Mouse (Mus musculus): ENCODE measurements at regions not wholly inside any gene's neighbourhood (a gene's known extent, or its start where the extent isn't known, plus 50 kb on each side); places are given as distances from the start of the nearest gene placed in this dataset.
"Not testable (repeated sequence)": the region's sequence is repeated elsewhere in the genome, so short reads cannot be mapped to it uniquely, and the experiment has no call there.

DNA sequence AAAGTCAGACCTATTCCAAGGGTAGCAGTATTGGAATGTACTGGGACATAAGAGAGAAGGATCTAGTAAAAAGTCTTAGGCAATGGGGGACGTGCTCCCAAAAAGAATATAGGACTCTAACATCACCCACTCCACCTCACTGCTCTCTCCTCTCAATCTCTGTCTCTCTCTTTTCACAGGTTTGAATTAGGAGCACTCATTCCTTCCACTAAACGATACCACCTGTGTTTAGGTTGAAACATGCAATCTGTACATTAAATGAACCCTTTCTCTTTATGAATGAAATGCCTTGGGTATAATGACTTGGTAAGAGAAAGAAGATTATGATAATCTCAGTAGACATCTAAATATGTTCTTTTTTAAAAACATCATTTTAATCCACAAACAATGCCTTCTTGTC lies 129.4 kb downstream of the Zpld1 start:
- DNase-seq (ENCODE audit: low spot score in 2 of 2), result no peak

DNA sequence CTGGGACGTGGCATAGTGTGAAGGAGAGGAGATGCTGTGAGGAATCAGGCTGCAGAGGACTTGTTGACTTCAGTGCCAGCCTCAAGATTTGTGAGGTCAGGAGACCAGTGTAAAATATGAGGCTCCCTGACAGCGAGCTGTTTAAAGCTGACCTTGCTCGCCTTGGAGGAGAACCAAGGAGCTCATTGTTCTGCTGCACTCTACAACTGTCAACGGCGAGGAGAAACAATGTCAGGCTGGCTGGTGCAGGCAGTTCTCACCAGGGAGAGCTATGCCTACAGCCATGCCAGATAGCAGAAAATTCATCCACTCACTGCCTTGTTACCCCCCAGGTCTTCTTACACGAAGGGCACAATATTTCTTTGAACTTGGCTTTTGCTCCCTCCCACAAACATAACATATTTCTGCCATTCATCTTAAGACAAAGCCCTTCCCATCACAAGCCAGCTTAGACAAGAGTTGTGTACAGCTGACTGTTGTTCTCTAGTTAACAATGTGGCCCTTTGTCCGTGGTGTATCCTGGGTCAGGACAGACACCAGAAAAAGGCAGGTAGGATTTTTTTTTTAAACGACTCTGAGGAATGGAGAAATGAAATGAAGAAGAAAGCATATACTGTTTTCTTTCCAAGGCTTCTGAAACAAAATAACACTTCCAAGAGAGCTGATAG lies 131.5 kb downstream of the Zpld1 start:
- DNase-seq (ENCODE audit: low spot score in 2 of 2), result no peak

DNA sequence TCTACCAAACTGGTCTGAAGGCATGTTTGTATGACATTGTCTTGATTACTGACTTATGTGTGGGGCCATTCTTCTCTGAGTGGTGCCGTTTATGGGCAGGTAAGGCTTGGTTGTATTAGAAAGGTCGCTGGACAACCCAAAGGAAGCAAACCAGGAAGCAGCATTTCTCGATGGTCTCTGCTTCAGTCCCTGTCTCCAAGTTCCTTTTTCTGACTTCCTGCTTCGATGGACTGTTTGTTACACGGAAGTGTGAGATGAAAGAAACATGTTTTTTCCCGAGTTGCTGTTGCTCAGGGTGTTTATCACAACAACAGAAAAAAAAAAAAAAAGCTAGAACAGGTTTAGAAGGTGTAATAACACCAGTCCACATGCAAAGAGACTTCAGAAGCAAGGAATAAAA lies 134.9 kb downstream of the Zpld1 start:
- no peak for DNase-seq (ENCODE audit: low spot score in 2 of 2)

DNA sequence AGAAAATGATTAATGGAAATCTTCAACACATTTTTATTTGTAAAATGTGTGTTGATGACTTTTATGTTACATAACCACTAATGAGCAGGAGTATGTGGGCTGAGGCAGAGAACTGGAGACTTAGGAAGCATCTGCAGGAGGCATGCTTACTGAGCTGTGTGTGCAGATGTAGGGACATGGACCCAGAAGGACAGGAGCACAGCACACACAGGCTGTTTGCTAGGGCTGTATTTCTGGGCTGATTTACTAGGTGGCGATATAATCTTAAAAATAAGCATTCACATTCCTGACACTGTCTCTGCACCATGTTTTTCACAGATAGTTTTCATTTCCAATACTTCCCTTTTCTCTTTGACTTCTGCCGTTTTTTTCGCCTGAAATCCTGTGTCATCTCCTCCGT lies 146.1 kb downstream of the Zpld1 start:
- DNase-seq (ENCODE audit: low spot score in 2 of 2), result no peak

DNA sequence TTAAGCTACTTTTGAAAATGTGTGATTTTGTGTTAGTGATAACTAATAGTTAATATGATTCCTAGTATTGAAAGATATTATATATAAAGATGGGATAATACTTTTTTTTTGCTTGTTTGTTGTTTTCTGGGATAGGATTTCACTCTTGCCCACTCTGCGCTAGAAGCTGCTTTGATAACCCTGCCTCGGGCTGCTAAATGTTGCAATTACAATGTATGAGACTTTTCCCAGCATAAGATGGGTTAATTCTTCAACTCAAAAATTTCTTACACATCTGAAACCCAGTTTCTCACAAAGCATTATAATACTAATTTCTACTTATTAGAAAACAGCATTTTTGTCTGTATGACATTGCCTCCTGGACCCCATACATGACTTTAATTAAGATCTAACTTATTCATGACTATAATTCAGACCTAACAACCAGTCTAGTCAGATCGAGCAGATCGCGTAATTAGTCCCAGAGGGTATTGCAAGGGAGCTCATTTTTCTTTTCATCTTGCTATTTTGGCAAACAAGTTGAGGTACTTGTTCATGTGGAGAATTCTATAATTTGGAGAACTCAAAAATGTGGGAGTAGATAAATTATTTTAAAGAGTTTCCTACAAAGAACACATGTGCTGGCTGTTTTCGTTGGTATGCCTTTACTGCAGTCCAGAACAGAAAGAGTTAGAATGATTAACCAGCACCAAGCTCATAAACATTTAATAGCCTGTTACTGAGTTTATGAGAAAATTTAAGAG lies 155.2 kb downstream of the Zpld1 start:
- no peak for DNase-seq (ENCODE audit: low spot score in 2 of 2)

GRCm38 (mm10) chr16:55134961-55135360 lies 162.8 kb downstream of the Zpld1 start:
- no peak for DNase-seq (ENCODE audit: low spot score in 2 of 2)

- no peak for DNase-seq (ENCODE audit: low spot score in 2 of 2)
Measured at GRCm38 (mm10) chr16:55097651-55098050, 200.1 kb downstream of the Zpld1 start.

GRCm38 (mm10) chr16:55087461-55087860 lies 210.3 kb downstream of the Zpld1 start:
- DNase-seq (ENCODE audit: low spot score in 2 of 2), result no peak

- DNase-seq (ENCODE audit: low spot score in 2 of 2), result no peak
Measured at GRCm38 (mm10) chr16:55076172-55076571, 221.6 kb downstream of the Zpld1 start.

- DNase-seq (ENCODE audit: low spot score in 2 of 2), result no peak
Measured at GRCm38 (mm10) chr16:55039777-55040176, 258.0 kb downstream of the Zpld1 start.

DNA sequence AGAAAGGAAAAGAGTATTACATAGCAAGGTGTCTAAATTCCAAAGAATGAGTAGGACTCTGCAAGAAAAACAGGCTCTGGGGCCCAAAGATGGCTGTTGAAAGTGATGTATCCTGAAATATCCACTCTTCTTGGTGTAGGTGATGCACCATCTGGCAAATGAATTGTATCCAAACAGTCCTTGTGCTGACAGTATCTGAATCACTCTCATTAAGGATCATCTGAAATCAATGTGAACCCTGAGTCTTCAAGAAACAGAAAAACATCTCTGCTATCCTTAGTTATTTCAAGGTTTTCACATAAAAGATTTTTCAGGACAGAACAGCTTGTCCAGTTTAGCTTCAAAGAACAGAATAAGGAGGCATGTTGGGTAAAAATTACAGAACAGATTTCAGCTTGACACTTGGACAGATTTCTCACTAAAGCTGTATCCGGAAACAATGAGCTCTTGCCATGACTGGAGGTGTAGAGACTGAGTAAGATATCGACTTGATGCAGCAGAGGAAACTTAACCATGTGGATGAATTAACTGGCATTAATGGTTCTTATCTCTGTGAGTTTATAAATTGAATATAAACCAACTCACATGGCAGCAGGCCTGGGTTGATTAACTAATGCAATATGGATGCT lies 296.0 kb downstream of the Zpld1 start:
- no peak for DNase-seq (ENCODE audit: low spot score in 2 of 2)

DNA sequence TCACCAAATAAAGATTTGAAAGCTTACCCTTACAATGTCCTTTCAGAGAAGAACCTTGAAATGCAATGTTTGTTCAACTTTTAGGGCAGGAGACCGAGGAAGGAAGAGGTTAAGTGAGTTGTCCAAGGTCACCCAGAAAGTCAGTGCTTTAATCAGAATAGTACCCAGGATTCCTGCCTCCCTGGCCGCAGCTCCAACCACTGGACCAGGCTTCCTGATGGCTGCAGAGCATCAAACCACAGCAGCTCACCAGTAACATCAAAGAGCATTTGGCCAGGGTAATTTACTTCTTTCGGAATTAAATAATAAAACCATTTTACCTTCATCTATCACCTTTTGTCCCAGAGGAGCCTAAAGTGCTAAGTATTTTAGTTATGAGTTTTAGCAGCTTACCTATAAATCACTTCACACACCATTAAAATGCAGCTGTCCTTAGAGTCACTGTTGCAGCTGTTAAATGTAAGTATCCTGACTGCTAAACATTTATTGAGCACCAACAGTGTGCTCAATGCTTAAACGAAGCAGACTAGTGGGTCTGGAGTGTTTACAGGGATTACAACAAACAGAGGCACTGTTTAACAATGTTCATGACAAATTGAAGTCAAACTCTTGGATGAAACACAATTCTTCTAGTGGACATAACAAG lies 306.1 kb downstream of the Zpld1 start:
- DNase-seq (ENCODE audit: low spot score in 2 of 2), result no peak

GRCm38 (mm10) chr16:54983759-54984218 lies 314.0 kb downstream of the Zpld1 start:
- peak in 1 of 2 experiments; percentile 7 for DNase-seq (ENCODE audit: low spot score in 2 of 2)

DNA sequence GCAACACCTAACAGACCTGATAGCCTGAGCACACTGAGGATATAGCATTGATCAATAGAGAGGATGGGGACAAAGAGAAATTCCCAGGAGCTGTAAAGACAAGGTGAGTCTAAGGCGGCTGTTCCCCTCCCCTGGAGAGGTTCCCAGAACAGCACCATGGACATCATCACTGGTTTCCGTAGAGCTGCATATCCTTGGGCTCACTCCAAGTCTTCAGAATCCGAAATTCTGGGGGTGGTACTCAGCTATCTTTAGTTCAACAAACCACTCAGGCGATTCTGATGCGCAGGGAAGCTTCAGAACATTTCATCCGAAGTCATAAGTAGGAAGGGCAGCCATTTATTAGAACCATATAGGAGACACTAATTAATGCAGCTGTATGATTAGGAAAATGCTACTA lies 327.4 kb downstream of the Zpld1 start:
- no peak for DNase-seq (ENCODE audit: low spot score in 2 of 2)

DNA sequence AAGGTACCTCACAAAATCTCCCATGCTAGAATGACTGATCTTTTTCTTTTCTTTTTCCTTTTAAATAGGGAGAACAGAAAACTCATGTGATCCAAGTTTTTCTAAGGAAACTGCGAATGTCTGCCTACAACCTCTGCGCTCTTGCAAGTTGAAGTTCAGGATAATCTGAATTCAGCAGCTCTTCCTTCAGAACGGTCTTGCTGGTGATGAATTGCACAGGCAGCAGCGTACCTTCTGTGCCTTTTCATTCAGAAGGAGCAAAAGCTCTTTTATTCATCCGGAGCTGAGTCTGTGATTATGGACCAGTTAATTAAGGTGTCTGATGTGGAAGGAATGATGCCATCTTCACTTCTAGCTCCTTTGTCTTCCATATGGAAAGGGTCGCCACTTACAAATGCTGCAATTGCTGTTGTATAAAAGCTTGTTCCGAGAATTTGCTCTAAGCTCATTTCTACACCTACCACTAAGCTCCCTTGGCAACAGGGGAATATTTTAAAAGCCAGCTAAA lies 353.9 kb downstream of the Zpld1 start:
- no peak for DNase-seq (ENCODE audit: low spot score in 2 of 2)

DNA sequence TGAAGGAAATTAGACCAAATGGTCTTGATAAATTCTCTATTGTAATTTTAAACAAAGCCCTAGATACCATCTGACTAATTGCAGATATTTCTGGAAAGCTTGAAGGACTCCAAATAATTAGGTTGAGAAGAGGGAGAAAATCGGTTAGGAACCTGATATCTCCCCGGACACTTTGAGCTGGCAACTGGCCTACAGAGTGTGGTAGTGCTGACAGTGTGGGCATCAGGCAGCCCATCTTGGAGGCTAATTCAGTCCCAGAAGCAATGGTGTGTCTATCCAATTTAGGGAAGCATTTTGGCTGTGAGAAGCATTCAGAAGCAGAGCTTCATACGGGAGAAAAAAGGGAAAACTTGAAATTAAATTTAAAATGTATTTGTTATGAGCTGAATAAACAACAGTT lies 369.5 kb downstream of the Zpld1 start:
- no peak for DNase-seq (ENCODE audit: low spot score in 2 of 2)

- no peak for DNase-seq (ENCODE audit: low spot score in 2 of 2)
Measured at GRCm38 (mm10) chr16:54902911-54903310, 394.9 kb downstream of the Zpld1 start.

- no peak for DNase-seq (ENCODE audit: low spot score in 2 of 2)
Measured at GRCm38 (mm10) chr16:54901461-54901860, 396.3 kb downstream of the Zpld1 start.

DNA sequence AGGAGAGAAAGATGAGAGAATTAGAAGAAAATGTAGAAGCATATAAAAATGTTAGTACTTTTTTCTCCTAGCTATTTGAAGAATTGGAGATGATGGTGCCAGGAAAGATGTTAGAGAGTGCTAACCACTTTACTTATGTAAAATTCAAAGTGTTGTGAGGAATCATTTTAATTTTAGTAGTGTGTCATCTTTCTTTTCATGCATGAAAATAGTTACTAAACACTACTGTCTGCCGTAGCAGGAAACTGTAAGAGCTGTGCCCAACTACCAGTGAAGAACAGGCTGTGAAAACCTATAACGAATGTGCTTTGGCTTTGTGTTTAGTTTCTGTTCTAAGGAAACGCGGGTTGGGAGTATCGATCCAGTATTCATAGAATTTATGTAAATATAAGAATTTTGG lies 403.1 kb downstream of the Zpld1 start:
- no peak for DNase-seq (ENCODE audit: low spot score in 2 of 2)

DNA sequence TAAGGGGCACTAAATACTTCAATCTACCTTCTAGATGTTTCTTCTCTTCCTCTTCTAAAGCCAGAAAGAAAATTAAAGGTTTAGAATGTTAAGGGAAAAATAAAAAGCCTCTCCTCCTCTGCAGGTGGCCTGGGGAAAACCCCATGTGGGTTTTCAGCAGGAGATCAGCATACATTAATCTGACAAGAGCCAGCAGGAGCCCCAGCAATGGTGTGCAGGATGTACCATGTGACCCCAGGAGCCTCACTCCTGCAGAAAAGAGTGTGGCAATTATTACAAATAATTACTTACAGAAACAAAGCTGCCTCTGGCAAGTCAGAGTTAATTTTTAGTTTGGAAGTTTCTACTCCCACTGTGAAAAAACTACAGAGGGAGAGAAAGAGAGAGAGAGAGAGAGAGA lies 440.4 kb downstream of the Zpld1 start:
- no peak for DNase-seq (ENCODE audit: low spot score in 2 of 2)

GRCm38 (mm10) chr16:54842996-54843395 lies 454.8 kb downstream of the Zpld1 start:
- DNase-seq (ENCODE audit: low spot score in 2 of 2), result not testable (repeated sequence)

Data from urinary bladder, adult 18-20 months (tissue).